Mouse (Mus musculus) liver, embryonic 14.5 days (tissue): Measurements from ENCODE around the gene Ccdc32.

Experiments
- CTCF ChIP-seq: IDR thresholded peaks from 2 replicates; pipeline ENCODE4 v1.5.1; 2016; ENCODE audit warnings: antibody characterized with exemption, low read depth, control low read depth
- EP300 ChIP-seq: IDR thresholded peaks from 2 replicates; pipeline ENCODE4 v1.6.1; 2016; ENCODE audit warnings: antibody characterized with exemption, low read depth

DNA sequence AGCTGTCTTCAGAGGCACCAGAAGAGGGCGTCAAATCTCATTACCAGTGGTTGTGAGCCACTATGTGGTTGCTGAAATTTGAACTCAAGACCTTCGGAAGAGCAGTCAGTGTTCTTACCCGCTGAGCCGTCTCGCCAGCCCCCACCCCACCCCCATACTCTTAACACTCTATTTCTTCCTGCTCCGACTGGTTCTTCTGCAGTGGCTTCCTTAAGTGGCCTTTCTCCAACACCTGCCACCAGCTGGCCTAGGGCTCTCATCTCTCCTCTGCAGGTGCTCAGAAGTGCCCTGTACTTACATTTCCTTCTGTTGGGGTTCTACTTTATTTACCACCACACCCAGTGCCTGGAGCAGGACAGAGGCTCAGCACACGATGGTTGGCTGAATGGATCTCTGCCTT lies 14.2 kb downstream of the Ccdc32 start:
- no peak for TF ChIP-seq EP300
- TF ChIP-seq CTCF: peak; percentile 42
